Mouse (Mus musculus) neural tube, embryonic 11.5 days (tissue): ENCODE results near the gene Pde11a. TPM values are rescaled to one million over a fixed set of nuclear protein-coding genes. Genes with fewer than 3 reads are reported as not detected.

Experiments used
- ATAC-seq: fragments of 200-750 bp; cut with Nextera tagmentation; 2 replicates; pipeline ENCODE4 v1.8.0; 2017; ENCODE audit warnings: moderate number of reproducible peaks, mild to moderate bottlenecking, moderate TSS enrichment, moderate library complexity; ENCODE audit not compliant: insufficient read depth, low FRiP score, low TSS enrichment
- DNase-seq: peaks from one replicate; pipeline ENCODE4 v3.0.0-alpha.2; 2015; ENCODE audit warnings: low spot score
- H3K27ac ChIP-seq: fragments of 300-500 bp; sonication (generic); 2 replicates; pipeline ENCODE4 v1.5.1; 2014; ENCODE audit warnings: low read depth, mild to moderate bottlenecking, low read length
- H3K27me3 ChIP-seq: fragments of 300-500 bp; sonication (generic); 2 replicates; pipeline ENCODE4 v1.6.1; 2014; ENCODE audit warnings: mild to moderate bottlenecking, low read length, mixed read lengths; ENCODE audit not compliant: control insufficient read depth, insufficient read depth
- H3K36me3 ChIP-seq: fragments of 300-500 bp; sonication (generic); 2 replicates; pipeline ENCODE4 v1.6.1; 2014; ENCODE audit warnings: mild to moderate bottlenecking, low read length, moderate library complexity, mixed read lengths; ENCODE audit not compliant: control insufficient read depth, insufficient read depth
- H3K4me1 ChIP-seq: fragments of 300-500 bp; sonication (generic); 2 replicates; pipeline ENCODE4 v1.6.1; 2014; ENCODE audit warnings: low read length, mixed read lengths; ENCODE audit not compliant: control insufficient read depth, insufficient read depth
- H3K4me2 ChIP-seq: fragments of 300-500 bp; sonication (generic); 2 replicates; pipeline ENCODE4 v1.6.1; 2014; ENCODE audit warnings: low read depth, mild to moderate bottlenecking, moderate library complexity
- H3K4me3 ChIP-seq: fragments of 300-500 bp; sonication (generic); 2 replicates; pipeline ENCODE4 v1.5.1; 2014; ENCODE audit warnings: low read depth, low read length
- H3K9ac ChIP-seq: fragments of 300-500 bp; sonication (generic); 2 replicates; pipeline ENCODE4 v1.6.1; 2014; ENCODE audit warnings: mild to moderate bottlenecking, low read length
- H3K9me3 ChIP-seq: fragments of 300-500 bp; sonication (generic); 2 replicates; pipeline ENCODE4 v1.6.1; 2016; ENCODE audit warnings: low read length; ENCODE audit not compliant: control insufficient read depth
- WGBS: fragments of 180-500 bp; shearing (Covaris S2); extraction: QIAGEN DNeasy Blood & Tissue Kit; methylation state at CpG from one replicate; pipeline ENCODE4 v1.1.7; 2014; 5-methylcytosine and 5-hydroxymethylcytosine counted together
- polyA plus RNA-seq: library from polyadenylated mRNA; unstranded; fragments of >200 nt; fragmentation: Nextera tagmentation; extraction: Ambion mirVana; gene quantifications from 2 replicates; pipeline ENCODE4 v1.2.1, GENCODE M21; 2014

The Pde11a gene
- polyA plus RNA-seq, 1 experiment from 2014 or later = 0.49 TPM

- WGBS = 59% methylated on average over 9 of the region's 9 CpGs
- no peak for DNase-seq
Observed at GRCm38 (mm10) chr2:75974131-75974530, 364.4 kb downstream of the Pde11a start.

GRCm38 (mm10) chr2:75964972-75965371 lies 373.6 kb downstream of the Pde11a start:
- Histone ChIP-seq H3K36me3 (no peaks in the 10 kb centered on the region), H3K9ac (no peak overlapping the region), H3K4me3 (no peak overlapping the region), H3K27me3 (no peaks in the 10 kb centered on the region), H3K27ac (no peak overlapping the region), H3K9me3 (no peaks in the 10 kb centered on the region), H3K4me2 (peak overlapping the region; percentile 25), H3K4me1 (peaks cover 14% of the 10 kb centered on the region; the same call in 1 of the 2 replicates)
- DNase-seq (peak; percentile 52), ATAC-seq (peak; percentile 31; the same call in 1 of the 2 replicates)
- 19% methylated on average over 5 of the region's 5 CpGs for WGBS

More at GRCm38 (mm10) chr2:75974131-75974530, 364.4 kb downstream of the Pde11a start:
- Histone ChIP-seq H3K9ac (no peak overlapping the region), H3K36me3 (no peaks in the 10 kb centered on the region), H3K27ac (no peak overlapping the region), H3K27me3 (no peaks in the 10 kb centered on the region), H3K4me3 (no peak overlapping the region), H3K4me1 (no peaks in the 10 kb centered on the region), H3K4me2 (no peak overlapping the region), H3K9me3 (no peaks in the 10 kb centered on the region)
- no peak for ATAC-seq

GRCm38 (mm10) chr2:75964512-75964911 lies 374.1 kb downstream of the Pde11a start:
- H3K9me3 ChIP-seq = no peaks in the 10 kb centered on the region
- no peak overlapping the region for H3K4me3 ChIP-seq
- ATAC-seq = peak; percentile 60
- no peak overlapping the region for H3K27ac ChIP-seq
- WGBS = 10% methylated on average over 14 of the region's 14 CpGs
- peak; percentile 67 for DNase-seq
- H3K36me3 ChIP-seq = no peaks in the 10 kb centered on the region
- H3K27me3 ChIP-seq = no peaks in the 10 kb centered on the region
- no peak overlapping the region for H3K9ac ChIP-seq
- peak overlapping the region; percentile 25 for H3K4me2 ChIP-seq
- H3K4me1 ChIP-seq = peaks cover 17% of the 10 kb centered on the region; the same call in 1 of the 2 replicates

- ATAC-seq (no peak), DNase-seq (no peak)
- peaks cover 17% of the 10 kb centered on the region; the same call in 1 of the 2 replicates for H3K4me1 ChIP-seq
- H3K27ac ChIP-seq = no peak overlapping the region
- WGBS = 69% methylated on average over 5 of the region's 5 CpGs
- H3K9me3 ChIP-seq = no peaks in the 10 kb centered on the region
- no peak overlapping the region for H3K9ac ChIP-seq
- H3K27me3 ChIP-seq = no peaks in the 10 kb centered on the region
- no peak overlapping the region for H3K4me3 ChIP-seq
- no peak overlapping the region for H3K4me2 ChIP-seq
- H3K36me3 ChIP-seq = no peaks in the 10 kb centered on the region
Observed at GRCm38 (mm10) chr2:75964051-75964450, 374.5 kb downstream of the Pde11a start.

- 59% methylated on average over 10 of the region's 10 CpGs for WGBS
- Histone ChIP-seq H3K27ac (no peak overlapping the region), H3K4me1 (peaks cover 17% of the 10 kb centered on the region; the same call in 1 of the 2 replicates), H3K4me3 (no peak overlapping the region), H3K9me3 (no peaks in the 10 kb centered on the region), H3K9ac (no peak overlapping the region), H3K36me3 (no peaks in the 10 kb centered on the region), H3K4me2 (no peak overlapping the region), H3K27me3 (no peaks in the 10 kb centered on the region)
- ATAC-seq = no peak
- DNase-seq = no peak
Observed at GRCm38 (mm10) chr2:75963211-75963840, 375.2 kb downstream of the Pde11a start.

GRCm38 (mm10) chr2:75960366-75961330 lies 377.9 kb downstream of the Pde11a start:
- peaks cover 17% of the 10 kb centered on the region; the same call in 1 of the 2 replicates for H3K4me1 ChIP-seq
- WGBS = 44% methylated on average over 15 of the region's 15 CpGs
- H3K4me3 ChIP-seq = no peak overlapping the region
- peak; percentile 45 for DNase-seq
- ATAC-seq = no peak
- H3K9ac ChIP-seq = no peak overlapping the region
- H3K27me3 ChIP-seq = no peaks in the 10 kb centered on the region
- H3K9me3 ChIP-seq = no peaks in the 10 kb centered on the region
- H3K4me2 ChIP-seq = no peak overlapping the region; the same call in 1 of the 2 replicates
- H3K36me3 ChIP-seq = no peaks in the 10 kb centered on the region
- no peak overlapping the region for H3K27ac ChIP-seq

GRCm38 (mm10) chr2:75959850-75960365 lies 378.7 kb downstream of the Pde11a start:
- Histone ChIP-seq H3K4me2 (peak overlapping the region; percentile 31), H3K27ac (0 out of 2 replicates have a peak overlapping the region, but pooled peaks have one; percentile 31), H3K4me1 (peaks cover 17% of the 10 kb centered on the region; the same call in 1 of the 2 replicates), H3K4me3 (no peak overlapping the region), H3K36me3 (no peaks in the 10 kb centered on the region), H3K27me3 (no peaks in the 10 kb centered on the region), H3K9ac (no peak overlapping the region), H3K9me3 (no peaks in the 10 kb centered on the region)
- ATAC-seq (no peak), DNase-seq (peak; percentile 66)
- 11% methylated on average over 15 of the region's 15 CpGs for WGBS

GRCm38 (mm10) chr2:75959183-75959849 lies 379.3 kb downstream of the Pde11a start:
- DNase-seq (peak; percentile 46), ATAC-seq (no peak)
- no peak overlapping the region for H3K4me3 ChIP-seq
- 0 out of 2 replicates have a peak overlapping the region, but pooled peaks have one; percentile 31 for H3K27ac ChIP-seq
- peaks cover 17% of the 10 kb centered on the region; the same call in 1 of the 2 replicates for H3K4me1 ChIP-seq
- H3K9me3 ChIP-seq = no peaks in the 10 kb centered on the region
- H3K4me2 ChIP-seq = peak overlapping the region; percentile 31
- H3K27me3 ChIP-seq = no peaks in the 10 kb centered on the region
- 34% methylated on average over 18 of the region's 18 CpGs for WGBS
- H3K9ac ChIP-seq = no peak overlapping the region
- no peaks in the 10 kb centered on the region for H3K36me3 ChIP-seq
